Mouse (Mus musculus) forebrain, embryonic 13.5 days (tissue): Measurements from ENCODE around the gene Tmod1. TPM values are rescaled to one million over a fixed set of nuclear protein-coding genes. Genes with fewer than 3 reads are reported as not detected.

ENCODE experiments used
- ATAC-seq: fragments of 200-750 bp; cut with Nextera tagmentation; 2 replicates; pipeline ENCODE4 v1.8.0; 2017
- H3K27ac ChIP-seq: fragments of 300-500 bp; sonication (generic); 2 replicates; pipeline ENCODE4 v1.5.1; 2015; ENCODE audit warnings: inconsistent platforms, mild to moderate bottlenecking, moderate library complexity
- H3K27me3 ChIP-seq: fragments of 300-500 bp; sonication (generic); 2 replicates; pipeline ENCODE4 v1.6.1; 2015; ENCODE audit warnings: mild to moderate bottlenecking, inconsistent platforms
- H3K36me3 ChIP-seq: fragments of 300-500 bp; sonication (generic); 2 replicates; pipeline ENCODE4 v1.6.1; 2015; ENCODE audit warnings: mild to moderate bottlenecking, inconsistent platforms; ENCODE audit not compliant: poor library complexity, severe bottlenecking
- H3K4me1 ChIP-seq: fragments of 300-500 bp; sonication (generic); 2 replicates; pipeline ENCODE4 v1.6.1; 2015; ENCODE audit warnings: inconsistent platforms
- H3K4me2 ChIP-seq: fragments of 300-500 bp; sonication (generic); 2 replicates; pipeline ENCODE4 v1.6.1; 2015; ENCODE audit warnings: inconsistent platforms, mild to moderate bottlenecking, moderate library complexity
- H3K4me3 ChIP-seq: fragments of 300-500 bp; sonication (generic); 2 replicates; pipeline ENCODE4 v1.5.1; 2015; ENCODE audit warnings: mild to moderate bottlenecking, inconsistent platforms
- H3K9ac ChIP-seq: fragments of 300-500 bp; sonication (generic); 2 replicates; pipeline ENCODE4 v1.6.1; 2015; ENCODE audit warnings: mild to moderate bottlenecking, inconsistent platforms
- H3K9me3 ChIP-seq: fragments of 300-500 bp; sonication (generic); replicated peaks from 2 replicates; pipeline ENCODE4 v1.6.1; 2016; ENCODE audit warnings: inconsistent platforms
- WGBS: fragments of 180-500 bp; shearing (Covaris S2); methylation state at CpG from one replicate; pipeline ENCODE4 v1.1.7; 2015; 5-methylcytosine and 5-hydroxymethylcytosine counted together
- polyA plus RNA-seq: library from polyadenylated mRNA; unstranded; fragments of >200 nt; fragmentation: Nextera tagmentation; extraction: Ambion mirVana; gene quantifications from 2 replicates; pipeline ENCODE4 v1.2.1, GENCODE M21; 2015

The Tmod1 gene
- polyA plus RNA-seq, 1 experiment from 2014 or later: 0.32 TPM

GRCm38 (mm10) chr4:46033197-46033596 is 5.5 kb upstream of the Tmod1 start:
- no peaks in the 10 kb centered on the region for H3K9me3 ChIP-seq
- ATAC-seq: no peak
- no peaks in the 10 kb centered on the region for H3K36me3 ChIP-seq
- H3K4me2 ChIP-seq: no peak overlapping the region
- 87% methylated on average over 2 of the region's 2 CpGs for WGBS
- no peaks in the 10 kb centered on the region for H3K4me1 ChIP-seq
- peaks cover 13% of the 10 kb centered on the region for H3K27me3 ChIP-seq
- no peak overlapping the region for H3K27ac ChIP-seq
- H3K9ac ChIP-seq: no peak overlapping the region
- no peak overlapping the region for H3K4me3 ChIP-seq

- Histone ChIP-seq H3K27ac (no peak overlapping the region), H3K9me3 (no peaks in the 10 kb centered on the region), H3K4me3 (peak overlapping the region; percentile 56), H3K36me3 (no peaks in the 10 kb centered on the region), H3K27me3 (peaks cover 54% of the 10 kb centered on the region), H3K4me1 (peaks cover 12% of the 10 kb centered on the region), H3K4me2 (peak overlapping the region; percentile 92), H3K9ac (peak overlapping the region; percentile 64)
- 11% methylated on average over 12 of the region's 12 CpGs for WGBS
- no peak for ATAC-seq
These were observed 194 bp upstream of the Tmod1 start for GRCm38 (mm10) chr4:46038591-46038891.

- ATAC-seq: no peak
- 23% methylated on average over 6 of the region's 6 CpGs for WGBS
- peaks cover 12% of the 10 kb centered on the region for H3K4me1 ChIP-seq
- no peaks in the 10 kb centered on the region for H3K36me3 ChIP-seq
- H3K27ac ChIP-seq: no peak overlapping the region
- H3K9ac ChIP-seq: no peak overlapping the region
- H3K4me2 ChIP-seq: peak overlapping the region; percentile 92
- H3K4me3 ChIP-seq: peak overlapping the region; percentile 56
- no peaks in the 10 kb centered on the region for H3K9me3 ChIP-seq
- H3K27me3 ChIP-seq: peaks cover 54% of the 10 kb centered on the region
These were observed 1.2 kb downstream of the Tmod1 start for GRCm38 (mm10) chr4:46039899-46040298.

GRCm38 (mm10) chr4:46040594-46041192 is 2.0 kb downstream of the Tmod1 start:
- peaks cover 54% of the 10 kb centered on the region for H3K27me3 ChIP-seq
- H3K4me1 ChIP-seq: peaks cover 12% of the 10 kb centered on the region
- no peak overlapping the region for H3K27ac ChIP-seq
- WGBS: 25% methylated on average over 9 of the region's 9 CpGs
- H3K4me2 ChIP-seq: no peak overlapping the region
- no peaks in the 10 kb centered on the region for H3K36me3 ChIP-seq
- no peaks in the 10 kb centered on the region for H3K9me3 ChIP-seq
- no peak for ATAC-seq
- no peak overlapping the region for H3K4me3 ChIP-seq
- no peak overlapping the region for H3K9ac ChIP-seq

DNA sequence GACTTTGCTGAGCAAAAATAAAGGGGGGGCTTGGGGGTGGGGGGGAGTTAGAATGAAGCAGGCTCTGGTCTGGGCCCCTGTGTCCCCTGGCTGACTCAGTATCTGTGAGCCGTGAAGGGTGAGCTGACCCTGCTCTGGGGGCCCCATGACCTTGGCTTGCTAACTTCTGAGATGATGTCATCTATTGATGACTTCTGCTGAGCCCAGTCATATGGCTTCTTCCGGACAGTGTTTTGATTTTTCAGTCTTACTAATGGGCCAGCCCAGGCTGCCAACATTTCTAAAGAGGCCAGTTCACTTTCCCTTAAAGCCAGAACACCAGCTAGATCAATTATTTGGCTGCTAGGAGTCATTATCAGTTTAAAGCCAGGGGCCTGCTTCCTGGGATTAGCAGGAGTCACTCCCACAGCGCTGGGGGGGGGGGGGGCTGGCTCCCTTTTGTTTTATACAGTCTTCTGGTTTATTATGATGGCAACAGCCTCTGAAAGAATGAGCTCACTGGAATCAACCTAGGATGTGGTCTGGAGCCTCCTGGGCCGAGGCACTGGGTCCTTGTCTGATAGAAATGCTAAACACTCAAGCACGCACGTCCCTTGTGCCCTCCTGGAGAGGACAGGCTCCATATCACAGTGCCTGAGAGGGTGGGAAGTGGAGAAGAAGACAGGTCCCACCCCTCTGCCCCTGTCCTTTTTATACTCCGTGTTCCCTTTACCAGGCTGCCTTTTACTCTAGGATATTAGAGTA is 3.2 kb downstream of the Tmod1 start:
- Histone ChIP-seq H3K4me2 (no peak overlapping the region), H3K27ac (no peak overlapping the region), H3K9ac (no peak overlapping the region), H3K4me1 (peaks cover 12% of the 10 kb centered on the region), H3K4me3 (no peak overlapping the region), H3K27me3 (peaks cover 54% of the 10 kb centered on the region), H3K9me3 (no peaks in the 10 kb centered on the region), H3K36me3 (no peaks in the 10 kb centered on the region)
- ATAC-seq: no peak
- 18% methylated on average over 7 of the region's 7 CpGs for WGBS

- H3K9me3 ChIP-seq: no peaks in the 10 kb centered on the region
- peaks cover 12% of the 10 kb centered on the region for H3K4me1 ChIP-seq
- H3K9ac ChIP-seq: no peak overlapping the region
- no peak overlapping the region for H3K4me3 ChIP-seq
- peaks cover 49% of the 10 kb centered on the region for H3K27me3 ChIP-seq
- no peak for ATAC-seq
- H3K27ac ChIP-seq: no peak overlapping the region
- no peak overlapping the region for H3K4me2 ChIP-seq
- H3K36me3 ChIP-seq: no peaks in the 10 kb centered on the region
- WGBS: 29% methylated on average over 5 of the region's 5 CpGs
These were observed 3.7 kb downstream of the Tmod1 start for GRCm38 (mm10) chr4:46042505-46042850.

DNA sequence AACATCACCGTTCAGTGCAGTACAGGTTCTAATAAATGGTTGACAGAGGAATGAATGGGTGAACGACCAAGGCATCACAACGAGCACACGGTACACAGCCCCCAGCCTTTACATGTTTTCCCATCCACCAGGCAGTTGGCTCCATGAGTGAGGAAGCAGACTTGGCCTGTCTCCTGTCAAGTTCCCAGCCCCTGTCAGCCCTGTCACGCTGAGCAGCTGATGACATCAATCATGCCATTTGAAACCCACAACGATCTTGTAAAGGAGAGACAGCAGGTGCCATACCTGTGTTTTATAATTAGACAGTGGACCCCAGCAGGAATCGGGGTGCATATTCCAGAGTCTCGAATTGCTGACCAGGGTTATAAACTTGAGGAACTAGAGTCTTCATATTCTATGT is 4.6 kb downstream of the Tmod1 start:
- peaks cover 40% of the 10 kb centered on the region for H3K27me3 ChIP-seq
- no peak overlapping the region for H3K4me3 ChIP-seq
- no peaks in the 10 kb centered on the region for H3K9me3 ChIP-seq
- WGBS: 82% methylated on average over 8 of the region's 8 CpGs
- H3K4me2 ChIP-seq: no peak overlapping the region
- peaks cover 11% of the 10 kb centered on the region for H3K4me1 ChIP-seq
- H3K36me3 ChIP-seq: no peaks in the 10 kb centered on the region
- H3K9ac ChIP-seq: no peak overlapping the region
- no peak overlapping the region for H3K27ac ChIP-seq
- no peak for ATAC-seq

DNA sequence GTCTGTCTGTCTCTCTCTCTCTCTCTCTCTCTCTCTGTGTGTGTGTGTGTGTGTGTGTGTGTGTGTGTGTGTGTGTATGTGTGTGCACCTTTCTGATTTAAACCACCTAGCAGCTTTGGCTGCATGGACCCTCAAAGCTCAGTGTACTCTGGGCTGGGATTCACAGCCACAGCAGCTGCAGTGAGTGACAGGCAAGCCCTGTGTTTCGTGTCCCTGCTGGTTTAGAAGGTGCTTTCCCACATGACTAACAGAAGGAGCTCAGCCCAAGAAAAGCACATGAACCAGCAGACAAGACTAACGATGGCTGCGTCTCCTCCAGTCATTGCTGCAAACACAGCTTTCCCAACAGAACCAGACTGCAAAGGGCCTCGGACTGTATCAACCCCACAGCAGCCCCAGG is 9.2 kb downstream of the Tmod1 start:
- H3K4me3 ChIP-seq: no peak overlapping the region
- no peak overlapping the region for H3K9ac ChIP-seq
- WGBS: 56% methylated on average over 4 of the region's 4 CpGs
- no peaks in the 10 kb centered on the region for H3K36me3 ChIP-seq
- peaks cover 5% of the 10 kb centered on the region; the same call in 1 of the 2 replicates for H3K27me3 ChIP-seq
- no peak overlapping the region for H3K27ac ChIP-seq
- no peaks in the 10 kb centered on the region for H3K9me3 ChIP-seq
- no peak for ATAC-seq
- H3K4me2 ChIP-seq: no peak overlapping the region
- H3K4me1 ChIP-seq: no peaks in the 10 kb centered on the region

GRCm38 (mm10) chr4:46048418-46048817 is 9.7 kb downstream of the Tmod1 start:
- H3K9ac ChIP-seq: no peak overlapping the region
- 88% methylated on average over 7 of the region's 7 CpGs for WGBS
- no peaks in the 10 kb centered on the region for H3K4me1 ChIP-seq
- peaks cover under 1% of the 10 kb centered on the region; the same call in 1 of the 2 replicates for H3K27me3 ChIP-seq
- no peaks in the 10 kb centered on the region for H3K9me3 ChIP-seq
- no peak overlapping the region for H3K27ac ChIP-seq
- no peak overlapping the region for H3K4me2 ChIP-seq
- H3K4me3 ChIP-seq: no peak overlapping the region
- ATAC-seq: no peak
- no peaks in the 10 kb centered on the region for H3K36me3 ChIP-seq

GRCm38 (mm10) chr4:46053323-46054107 is 14.8 kb downstream of the Tmod1 start:
- H3K9ac ChIP-seq: no peak overlapping the region
- WGBS: 87% methylated on average over 9 of the region's 9 CpGs
- no peak overlapping the region for H3K27ac ChIP-seq
- H3K4me3 ChIP-seq: no peak overlapping the region
- H3K9me3 ChIP-seq: peaks cover 5% of the 10 kb centered on the region; the same call in 1 of the 2 replicates
- ATAC-seq: no peak
- no peak overlapping the region for H3K4me2 ChIP-seq
- H3K27me3 ChIP-seq: no peaks in the 10 kb centered on the region
- H3K36me3 ChIP-seq: no peaks in the 10 kb centered on the region
- no peaks in the 10 kb centered on the region for H3K4me1 ChIP-seq

DNA sequence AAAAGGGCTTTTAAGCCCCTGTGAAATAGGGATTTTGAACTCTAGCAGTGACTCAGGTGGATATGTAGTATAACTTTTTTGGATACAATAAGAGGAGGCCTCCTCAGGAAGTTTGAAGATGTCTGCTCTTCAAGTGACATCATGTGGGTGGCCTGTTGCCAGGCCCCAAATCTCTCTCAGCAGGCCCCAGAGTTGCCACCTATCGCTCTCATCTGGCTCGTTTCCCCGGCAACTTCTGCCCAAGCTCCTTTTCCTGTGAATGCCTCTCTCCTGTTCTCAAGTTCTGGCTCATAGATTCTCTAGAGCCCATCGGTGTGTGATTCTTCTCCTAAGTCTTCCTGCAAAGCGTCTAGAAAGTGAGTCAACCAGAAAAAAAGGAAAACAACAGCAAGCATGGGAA is 17.4 kb downstream of the Tmod1 start:
- H3K9ac ChIP-seq: no peak overlapping the region
- 81% methylated on average over 5 of the region's 5 CpGs for WGBS
- no peak overlapping the region for H3K27ac ChIP-seq
- H3K4me3 ChIP-seq: no peak overlapping the region
- H3K27me3 ChIP-seq: no peaks in the 10 kb centered on the region
- no peak overlapping the region for H3K4me2 ChIP-seq
- no peaks in the 10 kb centered on the region for H3K4me1 ChIP-seq
- no peak for ATAC-seq
- peaks cover 5% of the 10 kb centered on the region; the same call in 1 of the 2 replicates for H3K9me3 ChIP-seq
- no peaks in the 10 kb centered on the region for H3K36me3 ChIP-seq

DNA sequence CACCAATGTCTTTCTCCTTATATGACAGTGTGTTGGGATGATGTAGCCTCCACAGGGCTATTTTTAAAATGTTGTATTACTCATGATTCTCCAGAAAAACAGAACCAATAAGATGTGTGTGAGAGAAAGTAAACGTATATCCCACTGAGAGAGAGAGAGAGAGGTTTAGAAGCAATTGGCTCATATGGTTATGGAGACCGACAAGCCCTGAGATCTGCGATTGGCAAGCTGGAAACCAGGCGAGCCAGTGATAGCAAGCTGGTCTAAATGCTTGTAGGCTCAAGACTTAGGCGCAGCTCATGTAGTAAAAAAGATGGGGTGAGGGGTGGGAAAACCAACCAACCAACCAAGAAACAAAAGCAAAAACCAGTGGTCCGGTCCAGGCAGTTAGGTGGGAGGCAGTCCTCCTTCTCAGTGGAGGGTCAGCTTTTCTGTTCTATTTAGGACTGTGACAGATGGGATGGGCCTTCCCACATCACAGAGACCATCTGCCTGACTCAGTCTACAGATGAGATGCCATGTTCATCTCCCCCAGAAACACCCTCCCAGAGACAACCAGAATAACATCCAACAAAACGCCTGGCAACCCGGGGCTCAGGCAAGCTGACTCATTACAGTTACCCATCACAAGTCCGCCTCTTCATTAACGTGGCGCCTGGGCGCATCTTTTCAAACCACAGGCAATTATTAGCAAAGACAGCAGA is 22.7 kb downstream of the Tmod1 start:
- 0 out of 2 replicates have a peak, but pooled peaks cover 4% of the 10 kb centered on the region for H3K4me1 ChIP-seq

More for the DNA sequence above, 22.7 kb downstream of the Tmod1 start:
- Histone ChIP-seq H3K27me3 (no peaks in the 10 kb centered on the region; the same call in 1 of the 2 replicates), H3K36me3 (no peaks in the 10 kb centered on the region), H3K4me2 (no peak overlapping the region), H3K9ac (no peak overlapping the region), H3K9me3 (peaks cover 5% of the 10 kb centered on the region; the same call in 1 of the 2 replicates), H3K4me3 (no peak overlapping the region), H3K27ac (no peak overlapping the region)
- ATAC-seq: no peak
- 84% methylated on average over 12 of the region's 12 CpGs for WGBS
